Mouse (Mus musculus) intestine, embryonic 14.5 days (tissue): ENCODE data around the gene Gpr132. TPM values are rescaled to one million over a fixed set of nuclear protein-coding genes. Genes with fewer than 3 reads are reported as not detected.

Source experiments
- ATAC-seq: fragments of 200-750 bp; cut with Nextera tagmentation; replicated peaks from 2 replicates; pipeline ENCODE4 v1.8.0; 2017; ENCODE audit warnings: low read depth, moderate number of reproducible peaks, moderate TSS enrichment, moderate library complexity; ENCODE audit not compliant: low FRiP score, low TSS enrichment
- DNase-seq: peaks from one replicate; pipeline ENCODE4 v3.0.0-alpha.2; 2018; ENCODE audit warnings: low spot score
- H3K27ac ChIP-seq: fragments of 300-500 bp; sonication (generic); 2 replicates; pipeline ENCODE4 v1.5.1; 2014; ENCODE audit warnings: low read depth, mild to moderate bottlenecking, control low read depth
- H3K27me3 ChIP-seq: fragments of 300-500 bp; sonication (generic); replicated peaks from 2 replicates; pipeline ENCODE4 v1.6.1; 2014; ENCODE audit warnings: low read length, control low read depth; ENCODE audit not compliant: control insufficient read depth, insufficient read depth
- H3K36me3 ChIP-seq: fragments of 300-500 bp; sonication (generic); 2 replicates; pipeline ENCODE4 v1.6.1; 2014; ENCODE audit warnings: low read length, control low read depth; ENCODE audit not compliant: control insufficient read depth, insufficient read depth
- H3K4me1 ChIP-seq: fragments of 300-500 bp; sonication (generic); replicated peaks from 2 replicates; pipeline ENCODE4 v1.6.1; 2014; ENCODE audit warnings: low read length, control low read depth, mixed read lengths; ENCODE audit not compliant: control insufficient read depth, insufficient read depth
- H3K4me2 ChIP-seq: fragments of 300-500 bp; sonication (generic); 2 replicates; pipeline ENCODE4 v1.6.1; 2014; ENCODE audit warnings: low read length
- H3K4me3 ChIP-seq: fragments of 300-500 bp; sonication (generic); 2 replicates; pipeline ENCODE4 v1.5.1; 2014; ENCODE audit warnings: low read depth, low read length, control low read depth, mixed read lengths
- H3K9ac ChIP-seq: fragments of 300-500 bp; sonication (generic); 2 replicates; pipeline ENCODE4 v1.6.1; 2014; ENCODE audit warnings: mild to moderate bottlenecking, low read length
- H3K9me3 ChIP-seq: fragments of 300-500 bp; sonication (generic); 2 replicates; pipeline ENCODE4 v1.6.1; 2016; ENCODE audit warnings: low read length, control low read depth; ENCODE audit not compliant: control insufficient read depth
- WGBS: fragments of 180-500 bp; shearing (Covaris S2); extraction: QIAGEN DNeasy Blood & Tissue Kit; methylation state at CpG from one replicate; pipeline ENCODE4 v1.1.7; 2014; 5-methylcytosine and 5-hydroxymethylcytosine counted together
- polyA plus RNA-seq: library from polyadenylated mRNA; unstranded; fragments of >200 nt; fragmentation: Nextera tagmentation; extraction: Ambion mirVana; gene quantifications from 2 replicates; pipeline ENCODE4 v1.2.1, GENCODE M21; 2014

Gene Gpr132
- polyA plus RNA-seq, 1 experiment from 2014 or later: 0.50 TPM

DNA sequence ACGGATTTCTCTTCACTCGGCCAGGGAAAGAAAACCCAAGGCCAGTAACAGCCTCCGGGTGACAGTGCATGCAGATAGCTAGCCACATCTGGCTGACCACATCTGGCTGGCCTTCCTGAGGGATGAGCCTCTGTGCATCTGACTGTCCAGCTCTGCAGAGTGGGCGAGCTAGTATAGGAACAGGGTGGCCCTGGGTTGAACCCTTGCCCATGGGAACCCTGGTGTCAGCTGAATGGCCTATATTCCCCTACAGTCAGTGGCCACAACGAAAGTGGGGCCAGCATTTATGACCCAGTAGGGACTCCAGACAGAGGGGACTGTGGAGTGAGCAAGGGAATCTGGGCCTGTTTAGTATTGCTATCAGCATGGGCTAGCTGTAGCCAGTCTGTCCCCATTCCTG lies 37.0 kb upstream of the Gpr132 start:
- no peak overlapping the region for H3K9ac ChIP-seq
- no peaks in the 10 kb centered on the region for H3K9me3 ChIP-seq
- no peak for ATAC-seq
- DNase-seq: no peak
- no peak overlapping the region for H3K27ac ChIP-seq
- H3K27me3 ChIP-seq: no peaks in the 10 kb centered on the region
- 84% methylated on average over 5 of the region's 5 CpGs for WGBS
- H3K4me2 ChIP-seq: no peak overlapping the region
- no peaks in the 10 kb centered on the region for H3K36me3 ChIP-seq
- no peak overlapping the region for H3K4me3 ChIP-seq
- no peaks in the 10 kb centered on the region for H3K4me1 ChIP-seq

DNA sequence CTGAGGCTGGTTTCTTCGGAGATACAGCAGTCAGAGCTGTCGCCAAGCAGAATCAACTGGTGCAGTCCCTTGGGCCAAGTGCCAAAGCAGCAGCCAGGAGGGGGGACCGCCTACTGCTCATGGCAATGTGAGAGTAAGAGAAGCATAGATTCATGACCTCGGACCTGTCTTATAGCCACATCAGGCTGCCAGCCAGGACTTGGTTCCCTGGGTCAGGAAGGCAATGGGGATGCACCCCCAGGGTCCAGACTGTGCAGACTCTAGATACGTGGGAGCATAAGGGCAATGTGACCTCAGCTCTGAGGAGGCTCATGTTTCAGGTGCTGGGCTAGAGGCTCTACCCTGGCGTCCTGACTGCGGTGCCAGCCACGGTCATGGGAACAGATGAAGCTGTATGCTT lies 35.9 kb upstream of the Gpr132 start:
- no peak overlapping the region for H3K4me3 ChIP-seq
- ATAC-seq (no peak), DNase-seq (no peak)
- no peaks in the 10 kb centered on the region for H3K36me3 ChIP-seq
- H3K4me2 ChIP-seq: no peak overlapping the region
- H3K4me1 ChIP-seq: no peaks in the 10 kb centered on the region
- WGBS: 66% methylated on average over 8 of the region's 8 CpGs
- H3K9ac ChIP-seq: no peak overlapping the region
- H3K27ac ChIP-seq: no peak overlapping the region
- no peaks in the 10 kb centered on the region for H3K9me3 ChIP-seq
- H3K27me3 ChIP-seq: no peaks in the 10 kb centered on the region

- no peaks in the 10 kb centered on the region for H3K36me3 ChIP-seq
- 84% methylated on average over 9 of the region's 9 CpGs for WGBS
Measured at GRCm38 (mm10) chr12:112900641-112901040, 32.6 kb upstream of the Gpr132 start.

GRCm38 (mm10) chr12:112898960-112899359 lies 30.9 kb upstream of the Gpr132 start:
- no peak overlapping the region for H3K27ac ChIP-seq
- no peak overlapping the region for H3K4me3 ChIP-seq
- no peak overlapping the region for H3K9ac ChIP-seq
- no peaks in the 10 kb centered on the region for H3K27me3 ChIP-seq
- DNase-seq (no peak), ATAC-seq (no peak)
- H3K9me3 ChIP-seq: no peaks in the 10 kb centered on the region
- no peaks in the 10 kb centered on the region for H3K36me3 ChIP-seq
- 68% methylated on average over 4 of the region's 4 CpGs for WGBS
- H3K4me2 ChIP-seq: no peak overlapping the region
- H3K4me1 ChIP-seq: peaks cover 6% of the 10 kb centered on the region; the same call in 1 of the 2 replicates

More at GRCm38 (mm10) chr12:112900641-112901040, 32.6 kb upstream of the Gpr132 start:
- Histone ChIP-seq H3K4me2 (no peak overlapping the region), H3K27me3 (no peaks in the 10 kb centered on the region), H3K27ac (no peak overlapping the region), H3K9me3 (no peaks in the 10 kb centered on the region), H3K9ac (no peak overlapping the region), H3K4me3 (no peak overlapping the region), H3K4me1 (peaks cover 6% of the 10 kb centered on the region; the same call in 1 of the 2 replicates)
- DNase-seq (no peak), ATAC-seq (no peak)

DNA sequence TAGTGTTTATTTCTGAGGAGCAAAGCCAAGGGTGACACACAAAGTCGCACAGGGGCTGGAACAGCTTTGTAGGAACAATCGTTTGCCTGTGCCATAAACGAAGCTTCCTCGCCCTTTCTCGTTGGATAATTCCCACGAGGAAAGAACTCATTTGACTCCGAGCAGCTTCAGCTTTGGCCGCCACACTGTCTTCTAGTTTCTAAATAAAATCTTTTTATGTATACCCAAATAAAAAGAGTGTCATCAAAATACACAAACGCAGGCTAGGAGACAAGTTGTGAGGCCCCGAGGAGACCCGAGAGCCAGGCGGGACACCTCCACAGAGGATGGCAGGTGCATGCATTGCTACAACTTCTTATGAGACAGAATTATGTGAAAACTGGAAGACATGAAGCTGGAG lies 30.3 kb upstream of the Gpr132 start:
- DNase-seq: no peak

DNA sequence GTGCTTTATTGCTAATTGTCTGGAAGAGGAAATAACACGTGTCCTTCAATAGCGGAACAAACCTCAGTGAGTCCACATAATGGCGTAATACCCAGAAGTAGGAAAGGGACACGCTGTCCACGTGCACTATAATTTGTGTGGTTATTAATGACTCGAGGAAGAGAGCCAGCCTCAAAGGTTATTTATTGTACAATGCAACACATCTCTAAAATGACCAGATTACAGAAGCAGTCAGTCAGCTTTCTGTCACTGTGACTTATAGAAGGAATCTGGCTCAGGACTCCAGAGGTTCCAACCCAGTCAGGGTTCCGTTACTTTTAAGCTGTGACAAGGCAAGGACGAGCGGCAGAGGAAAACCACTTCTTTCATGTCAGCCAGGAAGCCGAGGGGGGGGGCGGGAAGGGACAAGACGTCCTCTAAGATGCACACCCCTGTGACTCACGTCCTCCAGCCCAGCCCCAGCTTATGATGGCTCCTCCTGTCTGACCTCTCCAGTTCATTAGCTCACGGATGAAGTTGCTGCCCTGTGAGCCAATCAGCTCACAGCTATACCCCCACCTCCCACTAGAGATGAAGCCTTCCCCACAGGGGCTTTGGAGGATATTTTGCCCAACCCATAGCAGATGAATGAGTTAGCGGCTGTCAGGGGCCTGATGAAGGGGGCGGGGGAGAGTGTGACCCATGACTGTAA lies 29.6 kb upstream of the Gpr132 start:
- no peaks in the 10 kb centered on the region for H3K27me3 ChIP-seq
- no peak overlapping the region for H3K9ac ChIP-seq
- DNase-seq (no peak), ATAC-seq (no peak; the same call in 1 of the 2 replicates)
- H3K36me3 ChIP-seq: no peaks in the 10 kb centered on the region
- no peaks in the 10 kb centered on the region for H3K9me3 ChIP-seq
- H3K4me3 ChIP-seq: no peak overlapping the region
- peaks cover 6% of the 10 kb centered on the region; the same call in 1 of the 2 replicates for H3K4me1 ChIP-seq
- WGBS: 33% methylated on average over 16 of the region's 16 CpGs
- no peak overlapping the region for H3K27ac ChIP-seq
- H3K4me2 ChIP-seq: peak overlapping the region; percentile 30

More for the DNA sequence above, 30.3 kb upstream of the Gpr132 start:
- H3K27me3 ChIP-seq: no peaks in the 10 kb centered on the region
- H3K4me2 ChIP-seq: no peak overlapping the region
- no peak overlapping the region for H3K4me3 ChIP-seq
- no peaks in the 10 kb centered on the region for H3K36me3 ChIP-seq
- H3K9me3 ChIP-seq: no peaks in the 10 kb centered on the region
- no peak overlapping the region for H3K9ac ChIP-seq
- no peak for ATAC-seq
- no peak overlapping the region for H3K27ac ChIP-seq
- 62% methylated on average over 12 of the region's 12 CpGs for WGBS
- peaks cover 6% of the 10 kb centered on the region; the same call in 1 of the 2 replicates for H3K4me1 ChIP-seq

DNA sequence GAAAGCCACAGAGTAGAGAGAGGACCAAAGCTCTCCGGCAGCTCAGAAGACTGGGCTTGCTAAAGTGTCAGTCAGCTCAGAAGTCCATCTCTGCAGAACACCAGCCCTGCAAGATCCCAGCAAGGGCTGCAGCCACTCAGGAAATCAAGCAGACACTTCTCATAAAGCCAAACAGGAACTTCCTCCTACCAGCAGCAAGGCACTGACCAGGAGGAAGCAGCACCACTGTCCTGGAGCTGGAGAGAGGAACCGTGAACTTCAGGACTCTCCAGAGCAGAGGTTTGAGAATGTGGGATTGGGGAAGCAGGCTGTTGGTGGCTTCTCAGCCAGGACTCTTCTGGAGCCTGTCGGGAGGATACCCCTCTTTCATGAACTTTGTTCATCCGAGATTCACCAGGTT lies 26.9 kb upstream of the Gpr132 start:
- 50% methylated on average over 4 of the region's 4 CpGs for WGBS

DNA sequence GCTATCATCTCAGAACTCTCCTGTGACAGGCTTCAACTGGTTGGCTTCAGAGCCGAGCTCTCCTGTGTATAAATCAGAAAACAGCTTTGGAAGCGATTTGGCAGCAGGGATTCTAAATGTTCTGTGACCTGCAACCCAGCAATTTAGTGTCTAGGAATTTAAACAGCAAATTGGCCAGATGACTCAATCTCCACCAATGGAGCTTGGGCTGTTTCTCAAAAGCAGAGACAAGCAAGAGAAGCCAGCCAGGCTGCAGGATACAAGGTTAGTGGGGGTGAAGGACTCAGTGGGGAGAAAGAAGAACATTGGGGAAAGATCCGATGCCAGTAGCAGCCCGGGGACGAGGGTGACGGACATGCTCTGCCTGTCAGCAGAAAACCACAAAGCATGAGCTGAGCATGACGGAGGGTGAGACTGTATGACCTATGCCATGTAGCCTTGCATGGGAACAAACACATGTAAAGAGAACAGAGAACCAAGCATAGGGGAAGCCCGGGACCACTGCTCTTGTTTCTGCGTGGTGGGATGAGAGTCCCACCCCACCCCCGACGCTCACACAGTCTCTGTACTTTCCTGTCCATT lies 26.4 kb upstream of the Gpr132 start:
- WGBS: 64% methylated on average over 11 of the region's 11 CpGs
- H3K4me3 ChIP-seq: no peak overlapping the region
- no peak overlapping the region for H3K4me2 ChIP-seq
- no peaks in the 10 kb centered on the region for H3K27me3 ChIP-seq
- H3K9me3 ChIP-seq: no peaks in the 10 kb centered on the region
- no peak for ATAC-seq
- H3K4me1 ChIP-seq: peaks cover 6% of the 10 kb centered on the region; the same call in 1 of the 2 replicates
- no peaks in the 10 kb centered on the region for H3K36me3 ChIP-seq
- no peak overlapping the region; the same call in 1 of the 2 replicates for H3K27ac ChIP-seq
- H3K9ac ChIP-seq: no peak overlapping the region
- no peak for DNase-seq

More for the DNA sequence above, 26.9 kb upstream of the Gpr132 start:
- no peaks in the 10 kb centered on the region for H3K36me3 ChIP-seq
- H3K9me3 ChIP-seq: no peaks in the 10 kb centered on the region
- no peak overlapping the region for H3K9ac ChIP-seq
- H3K4me1 ChIP-seq: peaks cover 6% of the 10 kb centered on the region; the same call in 1 of the 2 replicates
- no peaks in the 10 kb centered on the region for H3K27me3 ChIP-seq
- no peak overlapping the region for H3K4me2 ChIP-seq
- no peak overlapping the region for H3K4me3 ChIP-seq
- ATAC-seq (no peak), DNase-seq (no peak)
- H3K27ac ChIP-seq: peak overlapping the region; percentile 14; the same call in 1 of the 2 replicates
